17 mouse cellular contexts compared by ENCODE assay signal in the genomic region with DNA sequence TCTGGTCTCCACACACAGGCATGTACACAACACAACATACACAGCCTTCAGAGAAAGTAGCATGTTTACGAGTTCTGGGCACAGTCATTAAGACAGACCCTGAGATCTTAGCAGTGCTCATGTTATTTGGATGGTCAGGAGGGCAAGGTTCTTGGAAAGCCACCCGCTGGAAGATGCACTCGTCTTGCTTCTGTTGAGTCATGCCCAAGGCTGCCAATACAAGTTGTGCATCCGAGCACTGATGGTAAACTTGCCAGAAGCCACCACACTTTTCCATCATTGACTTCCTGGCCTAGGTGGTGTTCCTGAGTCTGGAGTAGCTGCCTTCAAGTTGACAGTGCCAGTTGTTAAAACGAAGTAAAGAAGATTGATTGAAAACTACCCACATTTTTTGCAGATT. TPM values are rescaled to one million over a fixed set of nuclear protein-coding genes. Genes with fewer than 3 reads are reported as not detected.
DNase-seq lines count a peak whose midpoint lies in the region.
"Had no signal": no experiment of that assay in that cellular context is flagged by ENCODE, and none has a peak within 500 bp of the region (broad histone marks: within the 10 kb centered on the region; RNA-seq: fewer than 3 reads in every experiment).

No protein-coding gene starts in this region.

- peak; percentile 17 for DNase-seq in cerebellum, adult 9-10 months
- no peak for DNase-seq in cerebellum, postnatal 10 days
- peak; percentile 51 for DNase-seq in 3T3-L1 (ENCODE audit: low read depth, low spot score)
- DNase-seq in midbrain, embryonic 10.5 days (ENCODE audit: low spot score) = no peak
- DNase-seq in yolk sac, embryonic 10.5 days (ENCODE audit: low spot score) = no peak
- DNase-seq: adrenal gland, postnatal 10 days; adrenal gland, postnatal 36 days; cerebellum, adult 11-12 months; cerebellum, adult 2 months; cerebellum, adult 9-11 months; cerebellum, postnatal 25 days; forebrain, postnatal 0 days had no signal

- H3K4me1 ChIP-seq in midbrain, embryonic 10.5 days = peaks cover 22% of the 10 kb centered on the region

- no peaks in the 10 kb centered on the region for H3K9me3 ChIP-seq in midbrain, embryonic 10.5 days (replicated peaks)
- H3K9me3 ChIP-seq: embryonic facial prominence, embryonic 10.5 days; embryonic facial prominence, embryonic 12.5 days; forebrain, embryonic 13.5 days; forebrain, embryonic 15.5 days had no signal

- H3K27me3 ChIP-seq in midbrain, embryonic 10.5 days (ENCODE audit: low read depth, poor library complexity, severe bottlenecking) = peaks cover 23% of the 10 kb centered on the region
- H3K27me3 ChIP-seq: forebrain, embryonic 15.5 days; Patski had no signal

- H3K4me3 ChIP-seq in midbrain, embryonic 10.5 days = no peak overlapping the region
- H3K4me3 ChIP-seq: embryonic facial prominence, embryonic 10.5 days; embryonic facial prominence, embryonic 12.5 days; forebrain, embryonic 13.5 days; forebrain, embryonic 15.5 days had no signal

- H3K27ac ChIP-seq in midbrain, embryonic 10.5 days (replicated peaks) = no peak overlapping the region
- H3K27ac ChIP-seq: embryonic facial prominence, embryonic 10.5 days; embryonic facial prominence, embryonic 12.5 days; forebrain, embryonic 13.5 days; forebrain, embryonic 15.5 days had no signal

- no peaks in the 10 kb centered on the region for H3K36me3 ChIP-seq in midbrain, embryonic 10.5 days
- H3K36me3 ChIP-seq: embryonic facial prominence, embryonic 10.5 days; embryonic facial prominence, embryonic 12.5 days; forebrain, embryonic 15.5 days had no signal

- 84% methylated on average over 5 of the region's 5 CpGs for WGBS in midbrain, embryonic 10.5 days

RNA-seq across cellular contexts. Expression of a gene that starts 3.3 kb away (rescaled TPM):
- 0.56 and 0.92 TPM in 2 replicates for polyA plus RNA-seq in midbrain, embryonic 10.5 days (2016; fragmentation: Nextera tagmentation; extraction: Ambion mirVana)

Comparison
In these comparisons a context has a peak if more than half of its experiments do, and no peak if none do; other contexts are left out.
1. DNase-seq: peak in cerebellum, adult 9-10 months (single experiment) and 3T3-L1 (single experiment); none in cerebellum, postnatal 10 days (0 of 2), midbrain, embryonic 10.5 days (single experiment) and yolk sac, embryonic 10.5 days (single experiment).